Mouse (Mus musculus) CH12.LX (cell line): ENCODE measurements around the gene Rmdn2. TPM values are rescaled to one million over a fixed set of nuclear protein-coding genes. Genes with fewer than 3 reads are reported as not detected.

Experiments used
- DNase-seq: peaks from one replicate; pipeline ENCODE4 v3.0.0-alpha.2; 2013; ENCODE audit errors: extremely low read depth
- H3K27ac ChIP-seq: 2 replicates; pipeline ENCODE4 v1.5.1; 2012; ENCODE audit warnings: low read depth, mild to moderate bottlenecking, control low read depth, moderate library complexity; ENCODE audit not compliant: insufficient read depth
- H3K27me3 ChIP-seq: replicated peaks from 2 replicates; pipeline ENCODE3; 2012; ENCODE audit warnings: inconsistent platforms
- H3K36me3 ChIP-seq, 2 experiments: replicated peaks in 1 of 2; 2 replicates each; pipeline versions ENCODE3 to v1.6.1; 2012; ENCODE audit warnings: inconsistent platforms in 1 of 2, low read length in 1 of 2, mild to moderate bottlenecking in 1 of 2, mixed read lengths in 1 of 2, moderate library complexity in 1 of 2; ENCODE audit not compliant: control insufficient read depth in 1 of 2, insufficient read depth in 1 of 2
- H3K4me1 ChIP-seq, 2 experiments: 2 replicates each; pipeline ENCODE4 v1.6.1; 2012; ENCODE audit warnings: inconsistent platforms in 1 of 2, moderate library complexity in 1 of 2; ENCODE audit not compliant: insufficient read depth in 2 of 2, control insufficient read depth in 1 of 2
- H3K4me2 ChIP-seq: 2 replicates; pipeline ENCODE4 v1.6.1; 2012; ENCODE audit warnings: low read depth, mild to moderate bottlenecking, control low read depth; ENCODE audit not compliant: poor library complexity, insufficient read depth, severe bottlenecking
- H3K4me3 ChIP-seq, 3 experiments: fragments of 150-350 bp in 1 of 3; sonication (generic) in 1 of 3; replicated peaks in 1 of 3; 2 replicates each; pipeline versions ENCODE3 to v1.5.1; 2011 to 2012; ENCODE audit warnings: low read depth in 2 of 3, low read length in 2 of 3, mild to moderate bottlenecking in 2 of 3, moderate library complexity in 2 of 3, control low read depth in 1 of 3, improper control_type of control experiment in 1 of 3, inconsistent platforms in 1 of 3, mixed read lengths in 1 of 3; ENCODE audit not compliant: poor library complexity in 1 of 3
- H3K79me2 ChIP-seq: replicated peaks from 2 replicates; pipeline ENCODE4 v1.6.1; 2012; ENCODE audit warnings: mild to moderate bottlenecking, moderate library complexity; ENCODE audit not compliant: control insufficient read depth, poor library complexity, insufficient read depth, severe bottlenecking; ENCODE audit errors: extremely low read depth
- H3K9ac ChIP-seq: 2 replicates; pipeline ENCODE4 v1.6.1; 2012; ENCODE audit warnings: low read depth, mild to moderate bottlenecking, control low read depth, moderate library complexity; ENCODE audit not compliant: insufficient read depth
- H3K9me3 ChIP-seq: replicated peaks from 2 replicates; pipeline ENCODE3; 2012; ENCODE audit warnings: low read length, inconsistent platforms, mixed read lengths
- ETS1 ChIP-seq: conservative IDR thresholded peaks from 2 replicates; pipeline ENCODE4 v1.6.1; 2012; ENCODE audit warnings: low read depth, mild to moderate bottlenecking, inconsistent platforms, low read length, improper control_type of control experiment, moderate library complexity
- HCFC1 ChIP-seq: IDR thresholded peaks from 2 replicates; pipeline ENCODE4 v1.6.1; 2012; ENCODE audit warnings: low read depth, mild to moderate bottlenecking, inconsistent platforms, low read length, improper control_type of control experiment
- JUN ChIP-seq: IDR thresholded peaks from 2 replicates; pipeline ENCODE4 v1.6.1; 2011; ENCODE audit warnings: low read depth, mild to moderate bottlenecking, low read length, improper control_type of control experiment, moderate library complexity; ENCODE audit not compliant: insufficient read depth
- KAT2A ChIP-seq: IDR thresholded peaks from 2 replicates; pipeline ENCODE4 v1.6.1; 2012; ENCODE audit warnings: low read length, improper control_type of control experiment, inconsistent platforms; ENCODE audit not compliant: insufficient replicate concordance
- NELFE ChIP-seq: IDR thresholded peaks from 2 replicates; pipeline ENCODE4 v1.6.1; 2011; ENCODE audit warnings: low read depth, low read length, improper control_type of control experiment
- RCOR1 ChIP-seq: conservative IDR thresholded peaks from 2 replicates; pipeline ENCODE4 v1.6.1; 2012; ENCODE audit warnings: low read depth, mild to moderate bottlenecking, inconsistent platforms, low read length, improper control_type of control experiment
- USF1 ChIP-seq: IDR thresholded peaks from 2 replicates; pipeline ENCODE4 v1.6.1; 2014; ENCODE audit warnings: low read depth, mild to moderate bottlenecking, inconsistent platforms, low read length, improper control_type of control experiment
- dilution Hi-C: fragments of 300-500 bp; cut with MboI; formaldehyde crosslinking; loops from 2 replicates; pipeline ENCODE4 v1.14.3; 2020; ENCODE audit warnings: low sequenced_read_pairs; ENCODE audit not compliant: extremely low pct_unique_long_range_greater_than_20kb, extremely low pct_ligation_motif_present
- in situ Hi-C: fragments of 300-500 bp; cut with MboI; formaldehyde crosslinking; loops from 3 replicates; pipeline ENCODE4 v1.14.3; 2019; ENCODE audit warnings: low sequenced_read_pairs, low pct_ligation_motif_present, low pct_unique_long_range_greater_than_20kb, mixed read lengths
- polyA plus RNA-seq: library from polyadenylated mRNA; unstranded; fragments of >175 nt; gene quantifications from 2 replicates; pipeline ENCODE4 v1.2.1, GENCODE M21; 2012; ENCODE audit warnings: low read depth; ENCODE audit not compliant: insufficient read length
- total RNA-seq, 2 experiments: library from RNA; depleted of rRNA; stranded (reverse); fragments of 300-350 nt in 1 of 2; fragments of >200 nt in 1 of 2; gene quantifications; 2 replicates each; pipeline ENCODE4 v1.2.3; 2012 to 2014

Gene Rmdn2
- total and polyA plus RNA-seq, 3 experiments: 0.59 to 3.0 (median 2.2) TPM

DNA sequence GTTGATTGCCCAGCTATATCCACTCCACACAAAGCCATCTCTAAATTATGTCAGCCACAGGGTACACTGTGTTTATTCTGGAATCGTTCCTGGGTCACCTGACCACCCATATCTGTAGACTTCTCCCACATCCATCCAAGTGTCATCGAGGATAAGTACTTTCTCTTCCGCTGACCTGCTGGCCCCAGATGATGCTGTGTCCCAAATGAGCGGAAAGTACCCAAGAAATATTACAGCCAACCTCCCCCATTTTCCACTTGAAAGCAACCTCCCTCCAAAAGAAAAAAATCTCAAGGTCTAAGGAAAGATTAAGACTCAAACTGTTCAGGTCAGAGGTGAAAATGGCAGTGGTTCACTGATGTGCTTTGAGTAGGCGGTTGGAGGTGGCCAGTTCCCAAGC is 131.0 kb downstream of the Rmdn2 start:
- H3K9me3 ChIP-seq: no peaks in the 10 kb centered on the region
- in situ Hi-C loops: no loop called here

More for the DNA sequence above, 131.0 kb downstream of the Rmdn2 start:
- Histone ChIP-seq H3K79me2 (no peaks in the 10 kb centered on the region), H3K4me1 (no peaks in the 10 kb centered on the region), H3K9ac (no peak overlapping the region), H3K27ac (no peak overlapping the region), H3K4me3 (no peak overlapping the region), H3K27me3 (no peaks in the 10 kb centered on the region), H3K4me2 (no peak overlapping the region), H3K36me3 (no peaks in the 10 kb centered on the region)
- no peak for TF ChIP-seq JUN
- TF ChIP-seq NELFE: no peak
- TF ChIP-seq ETS1: no peak
- no peak for TF ChIP-seq KAT2A
- TF ChIP-seq RCOR1: no peak
- no peak for TF ChIP-seq USF1
- no peak for TF ChIP-seq HCFC1
- no peak for DNase-seq
- dilution Hi-C loops: no loop called here

Other genes with a start within 250 kb of the Rmdn2 start
- not detected in 2 replicates for gene Cyp1b1, start 103.2 kb downstream of the Rmdn2 start, total RNA-seq (2012; rRNA removed)
- gene Cyp1b1, start 103.2 kb downstream of the Rmdn2 start, total RNA-seq (2014; rRNA removed): not detected in 2 replicates
- gene Cyp1b1, start 103.2 kb downstream of the Rmdn2 start, polyA plus RNA-seq: not detected in 2 replicates